18 mouse cellular contexts compared by ENCODE assay signal in genomic region chr7:126635375-126635774, GRCm38 (mm10). TPM values are rescaled to one million over a fixed set of nuclear protein-coding genes. Genes with fewer than 3 reads are reported as not detected.
"Had no signal": no experiment of that assay in that cellular context is flagged by ENCODE, and none has a peak within 500 bp of the region (broad histone marks: within the 10 kb centered on the region; RNA-seq: fewer than 3 reads in every experiment).

No protein-coding gene starts in this region.

- H3K27ac ChIP-seq: midbrain, embryonic 10.5 days; midbrain, embryonic 12.5 days; neural tube, embryonic 12.5 days; stomach, postnatal 0 days had no signal

- H3K36me3 ChIP-seq: lung, embryonic 15.5 days; midbrain, embryonic 10.5 days; midbrain, embryonic 12.5 days; neural tube, embryonic 12.5 days; stomach, embryonic 15.5 days had no signal

- DNase-seq: liver, postnatal 0 days; lung, adult 2 months; lung, postnatal 4 days; midbrain, embryonic 14.5 days; right cerebral cortex, postnatal 14 days; thymus, adult 2 months; thymus, postnatal 25 days; thymus, postnatal 4 days had no signal

- H3K4me1 ChIP-seq: lung, embryonic 15.5 days; midbrain, embryonic 10.5 days; midbrain, embryonic 12.5 days; neural tube, embryonic 12.5 days; stomach, embryonic 15.5 days had no signal

- H3K4me3 ChIP-seq: lung, embryonic 15.5 days; midbrain, embryonic 10.5 days; midbrain, embryonic 12.5 days; neural tube, embryonic 12.5 days; stomach, embryonic 15.5 days had no signal

- H3K4me2 ChIP-seq: lung, embryonic 15.5 days; midbrain, embryonic 12.5 days; neural tube, embryonic 12.5 days; stomach, embryonic 15.5 days had no signal

- H3K9ac ChIP-seq: liver, postnatal 0 days; lung, embryonic 15.5 days; midbrain, embryonic 12.5 days; neural tube, embryonic 12.5 days; stomach, embryonic 15.5 days had no signal

- H3K27me3 ChIP-seq: lung, embryonic 15.5 days; stomach, embryonic 15.5 days had no signal

- H3K9me3 ChIP-seq: lung, embryonic 15.5 days; midbrain, embryonic 10.5 days; midbrain, embryonic 12.5 days; neural tube, embryonic 12.5 days; stomach, embryonic 15.5 days had no signal

RNA-seq across cellular contexts. Expression of gene Il27, which starts 40.6 kb away (rescaled TPM):
- total RNA-seq: megakaryocyte-erythroid progenitor cell, adult 5-6 weeks had no signal
- polyA plus RNA-seq: lung, embryonic 15.5 days; midbrain, embryonic 10.5 days; midbrain, embryonic 12.5 days; midbrain, embryonic 14.5 days; midbrain, embryonic 16.5 days; neural tube, embryonic 12.5 days; neural tube, embryonic 14.5 days; testis, adult 2 months had no signal

RNA-seq across cellular contexts. Expression of gene Sult1a1, which starts 40.9 kb away (rescaled TPM):
- total RNA-seq: megakaryocyte-erythroid progenitor cell, adult 5-6 weeks had no signal
- polyA plus RNA-seq: midbrain, embryonic 10.5 days had no signal
